Mouse (Mus musculus): ENCODE measurements around the gene Zscan4-ps2.
"Not testable (repeated sequence)": the region's sequence is repeated elsewhere in the genome, so short reads cannot be mapped to it uniquely, and the experiment has no call there.

Gene Zscan4-ps2

GRCm38 (mm10) chr7:11514010-11514409, at the start of gene Zscan4-ps2:
Gene Zscan4-ps2, plus strand, starts transcription at chr7:11514310.
- not testable (repeated sequence) for DNase-seq (ENCODE audit: low read depth)

Data from fibroblast of lung, adult 2 months (primary cell).